Mouse (Mus musculus): ENCODE data around the gene Klf12. TPM values are rescaled to one million over a fixed set of nuclear protein-coding genes. Genes with fewer than 3 reads are reported as not detected.

Gene Klf12
- polyA plus RNA-seq, 1 experiment from 2014 or later: 45.8 TPM

DNA sequence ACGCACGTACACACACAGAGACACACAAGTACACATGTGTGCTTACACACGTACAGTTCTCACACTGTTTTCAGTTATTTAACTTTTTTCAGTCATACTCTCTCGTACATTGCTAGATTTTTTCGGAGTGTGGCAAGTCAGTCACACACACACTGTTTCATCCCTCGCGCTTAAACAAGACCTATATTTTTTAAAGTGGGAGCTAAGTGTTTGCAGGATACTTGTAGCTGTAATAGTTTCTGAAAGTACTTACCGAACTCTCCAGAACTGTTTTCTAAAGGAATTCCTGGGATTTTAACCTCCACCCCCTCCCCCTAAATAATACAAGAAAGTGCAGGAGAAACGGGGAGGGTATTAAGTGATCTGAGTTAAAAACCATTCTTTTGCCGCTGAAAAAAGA lies 434.1 kb downstream of the Klf12 start:
- H3K27me3 ChIP-seq: no peaks in the 10 kb centered on the region
- H3K9ac ChIP-seq: no peak overlapping the region
- no peaks in the 10 kb centered on the region for H3K4me1 ChIP-seq
- H3K4me2 ChIP-seq: no peak overlapping the region
- no peaks in the 10 kb centered on the region for H3K9me3 ChIP-seq (replicated peaks)
- ATAC-seq: no peak
- H3K27ac ChIP-seq: no peak overlapping the region
- WGBS: 87% methylated on average over 10 of the region's 10 CpGs
- H3K36me3 ChIP-seq (ENCODE audit: poor library complexity, severe bottlenecking): no peaks in the 10 kb centered on the region
- no peak overlapping the region for H3K4me3 ChIP-seq

DNA sequence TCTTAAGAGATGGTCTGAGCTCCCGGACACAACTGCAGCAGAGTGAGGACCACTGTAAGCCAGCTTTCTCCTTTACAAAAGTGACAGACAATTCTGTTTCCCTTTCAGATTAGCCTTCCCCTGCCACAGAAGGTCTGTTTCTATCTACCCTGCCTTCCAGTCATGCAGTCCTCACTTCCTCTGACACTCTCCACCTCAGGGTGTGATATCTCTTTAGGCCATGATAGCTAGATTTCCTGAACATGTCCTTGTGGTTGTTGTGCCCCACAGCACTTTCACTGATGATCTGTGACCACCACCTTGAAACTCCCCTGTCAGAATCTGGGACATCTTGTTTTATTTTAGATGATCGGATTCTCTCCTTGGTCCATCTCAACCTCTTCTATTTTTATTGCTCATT lies 437.0 kb downstream of the Klf12 start:
- ATAC-seq: no peak
- Histone ChIP-seq H3K4me1 (no peaks in the 10 kb centered on the region), H3K27me3 (no peaks in the 10 kb centered on the region), H3K4me2 (no peak overlapping the region), H3K4me3 (no peak overlapping the region), H3K36me3 (ENCODE audit: poor library complexity, severe bottlenecking) (no peaks in the 10 kb centered on the region), H3K27ac (no peak overlapping the region), H3K9ac (no peak overlapping the region), H3K9me3 (replicated peaks) (no peaks in the 10 kb centered on the region)
- 92% methylated on average over 2 of the region's 2 CpGs for WGBS

DNA sequence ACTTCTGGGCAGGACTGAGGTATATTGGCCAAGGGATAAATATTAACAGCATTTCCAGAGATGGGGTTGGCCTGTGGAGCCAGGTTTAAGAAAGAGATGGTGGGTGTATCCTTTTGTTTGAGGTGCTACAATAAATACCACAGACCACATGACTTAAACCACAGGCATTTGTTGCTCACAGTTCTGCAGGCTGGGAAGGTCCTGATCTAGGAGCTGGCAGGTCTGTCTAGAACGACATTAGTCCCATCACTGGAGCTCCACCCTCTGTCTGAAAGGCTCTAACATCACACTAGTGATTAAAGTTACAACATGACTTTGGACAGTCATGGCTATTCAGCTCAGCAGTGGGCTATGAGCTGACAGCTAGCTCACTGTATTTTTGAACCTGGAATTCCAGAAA lies 457.8 kb downstream of the Klf12 start:
- ATAC-seq: no peak
- Histone ChIP-seq H3K4me2 (no peak overlapping the region), H3K4me1 (no peaks in the 10 kb centered on the region), H3K27me3 (no peaks in the 10 kb centered on the region), H3K27ac (no peak overlapping the region), H3K4me3 (no peak overlapping the region), H3K36me3 (ENCODE audit: poor library complexity, severe bottlenecking) (no peaks in the 10 kb centered on the region), H3K9me3 (replicated peaks) (no peaks in the 10 kb centered on the region), H3K9ac (no peak overlapping the region)
- 63% methylated on average over 1 of the region's 1 CpGs for WGBS

All from forebrain, embryonic 13.5 days (tissue).